Mouse (Mus musculus): ENCODE measurements around the gene Dlgap4.

Dlgap4 gene

DNA sequence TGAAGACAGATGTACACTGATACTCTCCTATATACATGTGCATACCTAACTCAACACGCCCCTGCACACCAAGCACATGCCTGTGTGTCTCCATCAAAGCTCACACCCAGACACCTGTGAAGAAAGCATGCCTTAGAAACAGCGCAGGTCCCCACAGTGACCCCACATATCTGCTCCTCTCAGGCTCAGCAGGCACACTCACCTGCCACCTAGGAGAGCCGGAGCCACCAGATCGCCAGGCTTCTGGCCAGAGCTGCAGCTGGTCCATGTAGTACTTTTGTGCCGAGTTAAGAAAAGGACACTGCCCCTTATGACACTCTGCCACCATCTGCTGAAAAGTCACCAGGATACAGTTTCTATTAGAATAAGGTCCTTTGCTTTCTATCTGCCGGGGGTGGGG lies 103.2 kb downstream of the Dlgap4 start:
- DNase-seq (ENCODE audit: low spot score in 2 of 2): no peak

DNA sequence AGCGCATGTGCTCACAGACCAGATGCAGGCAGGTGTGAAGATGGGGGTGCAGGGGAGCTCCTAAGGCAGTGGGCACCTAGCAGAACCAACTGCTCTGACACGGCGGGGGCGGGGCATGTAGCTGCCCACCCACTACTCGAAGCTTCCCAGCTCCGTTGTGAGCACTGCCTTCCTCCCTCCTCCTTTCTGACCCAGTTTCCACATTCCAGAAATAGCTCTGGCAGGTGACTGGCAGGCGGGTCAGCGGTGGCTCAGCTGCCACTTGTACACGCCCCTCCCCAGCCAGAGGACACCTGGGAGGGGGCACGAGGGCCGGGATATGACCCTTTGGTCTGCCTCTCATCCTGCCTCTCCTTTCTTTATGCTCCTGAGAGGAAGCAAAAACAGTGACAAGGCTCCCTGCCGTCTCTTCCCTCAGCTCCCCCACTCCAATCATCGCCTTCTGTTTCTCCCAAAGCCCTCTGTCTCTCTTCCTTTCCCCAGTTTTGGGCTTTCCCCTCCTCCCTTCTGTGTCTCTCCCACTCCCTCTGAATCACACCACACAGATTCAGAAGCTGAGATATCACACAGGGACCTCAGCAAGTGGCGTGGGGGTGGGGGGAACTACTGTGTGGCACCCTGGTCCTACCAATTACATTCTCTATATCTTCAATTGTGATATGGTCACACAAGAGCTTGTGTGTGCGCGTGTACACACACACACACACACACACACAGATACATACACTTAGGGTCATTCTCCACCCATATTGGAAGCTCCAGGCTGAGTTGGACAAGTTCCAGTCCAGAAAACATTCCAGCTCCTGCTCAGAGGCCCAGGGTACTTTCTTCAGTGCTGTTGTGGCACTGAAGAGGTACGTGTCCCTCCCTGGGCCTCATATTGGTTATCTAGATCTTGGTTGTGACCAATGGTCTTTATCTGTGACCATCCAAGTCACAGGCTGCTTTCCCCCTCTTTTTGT lies 104.1 kb downstream of the Dlgap4 start:
- peak; percentile 82 to 87 for DNase-seq (ENCODE audit: low spot score in 2 of 2)

DNA sequence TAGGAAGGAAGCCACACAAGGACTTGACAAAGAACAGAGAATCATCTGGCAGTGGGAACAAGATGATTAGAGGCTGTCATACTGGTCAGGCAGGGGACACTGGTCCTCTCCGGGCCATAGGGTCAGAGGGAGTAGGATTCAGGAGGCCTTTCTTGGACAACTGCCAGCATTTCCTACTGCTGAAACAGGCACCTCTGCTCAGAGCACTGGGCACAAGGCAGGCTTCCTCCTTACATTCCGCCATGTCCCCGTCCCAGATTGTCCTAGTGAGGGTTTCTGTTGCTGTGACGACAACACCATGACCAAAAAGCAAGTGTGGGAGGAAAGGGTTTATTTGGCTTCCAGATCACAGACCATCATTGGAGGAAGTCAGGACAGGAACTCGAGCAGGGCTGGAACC lies 105.3 kb downstream of the Dlgap4 start:
- DNase-seq (ENCODE audit: low spot score in 2 of 2): no peak

DNA sequence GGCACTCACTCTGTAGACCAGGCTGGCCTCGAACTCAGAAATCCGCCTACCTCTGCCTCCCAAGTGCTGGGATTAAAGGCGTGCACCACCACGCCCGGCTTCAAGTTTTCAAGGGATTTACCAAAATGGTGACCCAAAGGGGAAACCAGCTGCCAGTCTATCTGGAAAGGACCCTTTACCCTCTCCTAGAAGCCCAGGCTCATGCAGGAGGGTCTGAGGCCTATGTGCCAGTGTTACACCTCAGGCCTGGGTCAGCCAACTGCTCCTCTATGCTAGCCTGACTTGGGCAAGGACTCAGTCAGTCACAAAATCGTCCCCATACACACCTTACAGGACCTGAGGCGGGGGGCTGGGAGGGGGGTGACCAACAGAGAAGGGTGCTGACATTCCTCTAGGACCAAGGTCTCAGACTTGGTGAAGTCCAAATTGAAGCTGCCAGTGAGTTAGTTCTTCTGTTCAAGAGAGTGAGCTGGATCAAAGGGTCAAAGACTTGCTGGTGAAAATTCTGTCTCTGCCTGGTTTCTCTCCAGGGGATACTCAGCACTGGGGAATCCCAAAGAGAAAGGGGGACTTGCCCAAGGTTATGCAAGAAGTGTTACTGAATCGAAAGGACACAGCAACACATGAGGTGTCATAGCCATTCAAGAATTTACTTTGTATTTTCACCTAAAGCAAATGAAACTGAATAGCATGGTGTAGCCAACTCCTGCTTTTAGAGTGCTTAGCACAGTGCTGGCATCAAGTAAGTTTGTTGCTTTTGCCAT lies 106.2 kb downstream of the Dlgap4 start:
- DNase-seq (ENCODE audit: low spot score in 2 of 2): no peak

DNA sequence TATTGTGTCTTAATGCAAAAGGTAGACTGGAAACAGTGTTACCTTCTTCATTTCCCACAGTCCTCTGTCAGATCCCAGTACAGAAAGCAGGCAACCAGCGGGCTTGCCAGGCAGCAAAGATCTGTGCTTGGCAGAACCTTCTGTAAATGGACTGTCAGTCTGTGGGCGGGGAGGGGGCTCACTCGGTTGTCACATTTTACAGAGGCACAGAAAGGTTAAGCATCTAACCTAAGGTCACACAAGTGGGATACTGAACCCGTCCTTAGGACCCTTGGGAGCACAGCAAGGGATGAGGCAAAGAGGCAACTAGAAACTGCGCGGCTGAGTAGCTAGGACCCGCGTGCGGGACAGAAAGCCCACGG lies 106.8 kb downstream of the Dlgap4 start:
- DNase-seq (ENCODE audit: low spot score in 2 of 2): no peak

DNA sequence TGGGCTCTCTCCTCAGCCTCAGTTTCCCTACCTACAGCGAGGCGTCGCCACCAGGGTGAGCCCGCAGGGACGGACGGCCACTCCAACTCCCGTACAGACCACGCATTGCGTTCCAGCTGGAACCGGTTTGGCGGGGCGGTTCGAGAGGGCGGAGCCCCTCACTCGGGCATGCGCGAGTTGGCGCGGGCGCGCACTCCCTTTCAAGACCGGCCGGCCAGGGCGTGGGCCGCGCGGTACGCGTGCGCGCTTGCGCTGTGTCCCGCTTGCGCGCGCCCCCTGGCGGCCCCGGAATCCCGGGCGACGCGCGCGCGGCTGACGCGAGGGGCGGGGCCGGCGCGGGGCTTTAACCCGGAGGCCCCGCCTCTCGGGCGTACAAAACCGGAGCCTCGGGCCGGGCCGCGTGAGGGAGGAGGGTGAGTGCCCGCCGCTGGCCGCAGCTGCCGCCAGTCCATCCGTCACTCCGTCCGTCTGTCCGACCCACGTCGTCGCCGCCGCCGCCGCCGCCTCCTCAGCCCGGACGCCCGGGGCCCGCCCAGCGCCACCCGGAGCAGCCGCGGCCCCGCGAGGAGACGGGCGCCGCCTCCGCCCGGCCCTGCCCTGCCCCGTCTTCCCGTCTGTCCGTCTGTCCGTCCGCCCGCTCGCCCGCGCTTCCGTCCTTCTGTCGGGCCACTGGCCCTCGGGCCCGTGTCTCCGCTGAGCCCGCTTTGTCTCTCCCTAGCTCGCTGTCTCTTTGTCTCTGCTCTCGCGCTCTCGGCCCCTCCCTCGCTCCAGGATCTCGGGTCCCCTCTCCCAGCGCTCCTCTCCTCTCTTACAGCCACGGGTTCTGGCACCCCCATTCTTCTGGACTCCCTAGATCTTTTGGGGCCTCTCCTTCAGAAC lies 107.4 kb downstream of the Dlgap4 start:
- DNase-seq (ENCODE audit: low spot score in 2 of 2): peak; percentile 94

DNA sequence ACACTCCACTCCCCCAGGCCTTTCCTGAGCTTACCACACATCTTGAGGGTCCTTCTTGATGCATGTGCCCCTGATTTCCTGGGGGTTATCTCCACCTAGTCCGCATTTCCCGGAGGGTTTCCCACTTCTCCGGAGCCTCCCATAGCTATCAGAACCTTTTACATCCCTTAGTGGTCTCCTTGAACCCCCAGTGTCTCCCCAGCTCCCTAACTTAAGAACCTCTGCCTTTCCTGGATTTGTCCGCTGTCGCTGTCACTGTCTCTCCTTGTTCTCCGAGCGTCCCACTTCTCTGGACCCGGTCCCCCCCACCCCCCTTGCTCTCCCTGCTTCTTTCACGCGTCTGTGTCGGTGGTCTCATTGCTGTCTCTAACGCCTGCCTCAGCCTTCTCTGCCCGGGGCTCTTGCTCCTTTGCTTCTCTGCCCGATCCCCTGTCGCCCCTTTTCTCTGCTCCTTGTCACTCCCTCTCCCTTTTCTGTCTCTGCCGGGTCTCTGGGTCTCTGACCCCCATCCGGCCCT lies 108.1 kb downstream of the Dlgap4 start:
- no peak for DNase-seq (ENCODE audit: low spot score in 2 of 2)

GRCm38 (mm10) chr2:156722071-156722575 lies 108.6 kb downstream of the Dlgap4 start:
- DNase-seq (ENCODE audit: low spot score in 2 of 2): peak; percentile 74 to 79

DNA sequence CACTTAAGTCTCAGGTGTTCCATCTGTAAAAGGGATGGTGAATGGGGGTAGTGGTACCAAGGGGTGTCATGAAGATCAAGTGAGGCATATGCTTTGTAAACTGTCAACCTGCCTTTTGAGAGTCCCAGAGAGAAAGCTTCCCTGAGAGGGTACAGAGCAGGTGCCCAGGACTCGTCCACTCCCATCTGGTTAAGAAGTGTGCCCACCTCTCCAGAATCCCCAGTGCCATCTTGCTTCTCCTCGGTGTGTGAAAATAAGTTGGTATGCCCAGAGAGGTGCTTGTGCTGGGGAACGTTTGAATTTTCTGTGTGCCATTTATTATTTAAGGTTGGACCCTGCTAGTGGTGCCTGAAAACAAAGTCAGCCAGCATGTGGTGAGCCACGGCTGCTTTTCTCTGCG lies 109.2 kb downstream of the Dlgap4 start:
- no peak for DNase-seq (ENCODE audit: low spot score in 2 of 2)

GRCm38 (mm10) chr2:156723899-156724523 lies 110.5 kb downstream of the Dlgap4 start:
- DNase-seq (ENCODE audit: low spot score in 2 of 2): no peak

DNA sequence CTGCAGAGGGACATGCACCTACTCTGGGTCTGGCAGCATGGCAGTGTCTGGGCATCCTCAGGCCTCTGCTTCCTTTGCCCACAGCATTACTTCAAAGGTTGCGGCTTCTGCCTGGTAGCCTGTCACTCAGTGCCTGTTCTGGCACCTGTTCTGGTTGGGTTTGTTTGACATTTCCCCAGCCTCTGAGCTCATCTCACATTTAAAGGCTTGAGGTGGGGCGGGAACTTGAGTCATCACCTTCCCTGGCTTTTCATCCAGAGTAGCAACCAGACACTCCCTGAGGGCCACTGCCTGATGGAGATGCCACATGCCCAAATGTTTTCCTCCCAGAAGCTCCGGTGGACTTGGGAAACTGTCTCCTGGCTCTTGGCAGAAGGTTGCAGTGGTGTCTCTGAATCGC lies 111.4 kb downstream of the Dlgap4 start:
- DNase-seq (ENCODE audit: low spot score in 2 of 2): no peak

DNA sequence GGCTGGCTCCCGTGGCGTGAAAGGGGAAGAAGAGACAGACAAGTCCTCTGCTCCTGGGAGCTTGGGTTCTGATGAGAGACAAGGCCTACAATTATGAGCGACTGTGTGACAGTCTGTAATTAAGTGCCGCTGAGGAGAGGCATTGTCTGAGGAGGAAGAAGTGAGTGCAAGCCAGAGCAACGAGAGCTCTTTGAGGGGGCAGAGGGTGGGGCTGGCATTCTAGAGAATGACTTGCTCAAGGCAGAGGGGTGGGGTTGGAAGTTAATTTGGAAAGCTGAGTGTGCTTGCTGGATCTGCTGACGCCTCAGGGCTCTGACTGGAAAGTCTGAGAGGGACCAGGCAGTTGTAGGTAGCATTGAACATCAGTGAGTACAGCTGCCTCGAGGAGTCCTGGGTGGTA lies 112.8 kb downstream of the Dlgap4 start:
- no peak for DNase-seq (ENCODE audit: low spot score in 2 of 2)

DNA sequence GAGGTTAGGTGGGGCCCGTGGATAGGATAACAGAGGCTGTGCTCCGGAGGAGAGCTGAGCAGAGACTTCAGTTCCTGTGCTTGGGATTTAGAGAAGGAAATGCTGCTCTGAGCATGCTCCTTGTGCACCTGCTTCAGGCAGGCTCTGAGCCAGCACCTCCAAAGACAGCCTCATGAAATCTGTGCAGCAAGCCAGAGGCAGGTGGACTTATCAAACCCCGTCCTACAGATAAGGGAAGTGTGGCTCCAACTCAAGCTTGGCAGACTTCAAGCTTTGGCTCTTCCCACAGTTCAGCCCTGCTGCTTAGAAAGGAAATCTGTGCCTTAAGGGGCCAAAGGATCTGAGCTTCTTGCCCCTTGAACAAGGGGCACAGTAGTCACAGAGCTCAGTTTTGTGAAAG lies 113.4 kb downstream of the Dlgap4 start:
- no peak for DNase-seq (ENCODE audit: low spot score in 2 of 2)

- no peak for DNase-seq (ENCODE audit: low spot score in 2 of 2)
These were observed 116.3 kb downstream of the Dlgap4 start for GRCm38 (mm10) chr2:156729537-156730469.

- DNase-seq (ENCODE audit: low spot score in 2 of 2): no peak
These were observed 117.0 kb downstream of the Dlgap4 start for GRCm38 (mm10) chr2:156730501-156730921.

DNA sequence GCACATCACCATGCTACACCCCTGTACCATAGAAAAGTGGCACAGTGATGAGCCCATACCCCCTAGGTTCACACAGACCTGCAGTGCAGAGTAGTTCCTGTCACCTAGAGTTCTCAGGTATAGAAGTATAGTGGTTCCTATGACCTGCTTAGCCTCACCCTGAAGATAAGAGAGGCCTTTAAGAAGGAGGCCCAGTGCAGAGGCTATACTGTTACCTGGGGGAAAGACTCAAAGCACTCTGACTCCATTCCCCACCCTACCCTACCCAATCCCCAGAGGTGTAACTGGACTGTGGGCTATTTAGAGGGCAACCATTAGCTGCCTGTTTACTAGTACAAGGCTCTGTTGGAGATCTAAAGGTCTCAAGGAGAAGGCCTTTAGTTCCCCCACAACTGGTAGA lies 118.1 kb downstream of the Dlgap4 start:
- DNase-seq (ENCODE audit: low spot score in 2 of 2): no peak

GRCm38 (mm10) chr2:156732109-156732508 lies 118.6 kb downstream of the Dlgap4 start:
- DNase-seq (ENCODE audit: low spot score in 2 of 2): peak; percentile 77 to 83

- DNase-seq (ENCODE audit: low spot score in 2 of 2): no peak
These were observed 122.3 kb downstream of the Dlgap4 start for GRCm38 (mm10) chr2:156735761-156736335.

DNA sequence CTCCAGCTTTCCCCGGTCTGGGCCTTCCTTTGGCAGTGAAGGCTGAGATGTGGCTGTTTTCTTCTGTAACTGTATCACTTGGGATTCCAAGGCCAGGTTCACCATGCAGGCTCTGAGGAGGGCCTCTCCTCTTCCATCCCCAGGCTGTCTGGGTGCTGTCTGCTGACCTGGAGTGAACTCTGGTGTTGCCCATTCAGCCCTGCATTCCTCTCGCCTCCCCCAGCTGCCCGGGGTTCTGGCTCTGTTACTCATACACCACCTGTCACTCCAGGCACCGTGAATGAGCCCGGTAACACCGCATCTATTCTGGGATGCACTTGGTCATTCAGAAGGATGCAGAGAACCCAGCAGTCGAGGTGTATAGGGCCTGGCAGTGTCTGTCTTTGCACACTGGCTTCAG lies 123.3 kb downstream of the Dlgap4 start:
- DNase-seq (ENCODE audit: low spot score in 2 of 2): no peak
